Mouse (Mus musculus) E14TG2a.4 (cell line): Measurements from ENCODE around the gene Acadl.

Source experiments
- CTCF ChIP-seq: conservative IDR thresholded peaks from 2 replicates; pipeline ENCODE4 v1.5.1; 2014; ENCODE audit warnings: low read length
- NANOG ChIP-seq: IDR thresholded peaks from 2 replicates; pipeline ENCODE4 v1.6.1; 2014; ENCODE audit warnings: borderline replicate concordance, low read length, mixed read lengths

DNA sequence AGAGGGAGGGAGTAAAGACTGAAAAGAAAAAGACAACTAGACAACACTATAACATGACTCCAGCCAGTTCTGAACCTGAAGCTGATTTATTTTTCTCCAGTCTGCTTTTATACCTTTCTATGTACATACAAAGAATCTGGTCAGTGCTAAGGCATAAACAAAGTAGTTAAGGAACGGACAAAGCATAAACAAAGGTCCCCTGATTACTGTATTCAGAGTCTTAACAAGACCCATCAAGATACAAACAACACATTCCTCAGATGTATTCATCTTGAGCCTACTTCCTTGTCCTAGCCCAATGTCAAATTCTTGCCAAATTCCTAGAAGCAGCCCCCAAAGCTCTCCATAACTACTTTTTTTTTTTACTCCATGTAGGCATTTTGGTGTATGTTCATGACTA is 49.2 kb upstream of the Acadl start:
- TF ChIP-seq CTCF (no peak), NANOG (peak; percentile 98)
